Mouse (Mus musculus) midbrain, postnatal 0 days (tissue): ENCODE data around the gene Usp7. TPM values are rescaled to one million over a fixed set of nuclear protein-coding genes. Genes with fewer than 3 reads are reported as not detected.
"Not testable (repeated sequence)": the region's sequence is repeated elsewhere in the genome, so short reads cannot be mapped to it uniquely, and the experiment has no call there.

ENCODE experiments used
- ATAC-seq: fragments of 200-750 bp; cut with Nextera tagmentation; 2 replicates; pipeline ENCODE4 v1.8.0; 2017; ENCODE audit warnings: moderate number of reproducible peaks, mild to moderate bottlenecking, moderate TSS enrichment, moderate library complexity; ENCODE audit not compliant: low FRiP score
- DNase-seq: peaks from one replicate; pipeline ENCODE4 v3.0.0-alpha.2; 2015; ENCODE audit warnings: low spot score
- H3K27ac ChIP-seq: fragments of 300-500 bp; sonication (generic); 2 replicates; pipeline ENCODE4 v1.5.1; 2014; ENCODE audit warnings: low read depth, mild to moderate bottlenecking, low read length, mixed read lengths
- H3K27me3 ChIP-seq: fragments of 300-500 bp; sonication (generic); 2 replicates; pipeline ENCODE4 v1.6.1; 2014; ENCODE audit warnings: low read length, control low read depth, mixed read lengths; ENCODE audit not compliant: insufficient read depth
- H3K36me3 ChIP-seq: fragments of 300-500 bp; sonication (generic); 2 replicates; pipeline ENCODE4 v1.6.1; 2014; ENCODE audit warnings: low read length, control low read depth, mixed read lengths; ENCODE audit not compliant: insufficient read depth
- H3K4me1 ChIP-seq: fragments of 300-500 bp; sonication (generic); 2 replicates; pipeline ENCODE4 v1.6.1; 2014; ENCODE audit warnings: mild to moderate bottlenecking, control low read depth, antibody characterized with exemption, low read length, mixed read lengths; ENCODE audit not compliant: insufficient read depth
- H3K4me2 ChIP-seq: fragments of 300-500 bp; sonication (generic); 2 replicates; pipeline ENCODE4 v1.6.1; 2014; ENCODE audit warnings: low read depth, mild to moderate bottlenecking, low read length, mixed read lengths; ENCODE audit not compliant: poor library complexity, severe bottlenecking
- H3K4me3 ChIP-seq: fragments of 300-500 bp; sonication (generic); 2 replicates; pipeline ENCODE4 v1.5.1; 2014; ENCODE audit warnings: low read depth, mild to moderate bottlenecking, low read length, moderate library complexity
- H3K9ac ChIP-seq: fragments of 300-500 bp; sonication (generic); replicated peaks from 2 replicates; pipeline ENCODE4 v1.6.1; 2014; ENCODE audit warnings: mild to moderate bottlenecking, low read length, moderate library complexity, mixed read lengths; ENCODE audit not compliant: poor library complexity, severe bottlenecking
- H3K9me3 ChIP-seq: fragments of 300-500 bp; sonication (generic); 2 replicates; pipeline ENCODE4 v1.6.1; 2016; ENCODE audit warnings: low read length, control low read depth
- CTCF ChIP-seq: IDR thresholded peaks from 2 replicates; pipeline ENCODE4 v1.5.1; 2016; ENCODE audit warnings: antibody characterized with exemption, mild to moderate bottlenecking
- WGBS: fragments of 180-500 bp; shearing (Covaris S2); extraction: QIAGEN DNeasy Blood & Tissue Kit; methylation state at CpG from one replicate; pipeline ENCODE4 v1.1.7; 2014; 5-methylcytosine and 5-hydroxymethylcytosine counted together
- polyA plus RNA-seq: library from polyadenylated mRNA; unstranded; fragments of >200 nt; fragmentation: Nextera tagmentation; extraction: Ambion mirVana; gene quantifications from 2 replicates; pipeline ENCODE4 v1.2.1, GENCODE M21; 2015
- total RNA-seq: library from RNA; depleted of rRNA; stranded (reverse); fragments of >200 nt; gene quantifications from 2 replicates; pipeline ENCODE4 v1.2.3, GENCODE M21; 2014

The Usp7 gene
- total and polyA plus RNA-seq, 2 experiments from 2014 or later, result 21.8 to 116 TPM

DNA sequence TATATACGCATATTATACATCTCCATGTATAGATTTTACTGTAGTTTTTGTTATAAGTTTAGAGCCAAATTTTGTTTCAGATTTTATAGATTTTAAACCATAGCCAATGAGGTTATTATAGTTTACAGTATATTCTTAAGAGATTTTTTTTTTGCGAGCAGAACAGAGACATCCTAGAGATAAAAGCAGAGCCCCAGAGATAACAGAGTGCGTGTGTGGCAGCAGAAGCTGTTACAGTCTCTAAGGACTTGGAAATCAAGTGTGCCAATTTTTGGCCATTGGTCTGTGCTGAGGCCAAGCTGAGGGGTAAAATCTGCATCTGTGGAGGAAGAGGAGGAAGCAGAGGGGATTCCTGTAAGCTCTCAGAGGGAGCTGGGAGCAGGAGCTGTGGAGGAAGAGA, 11.9 kb downstream of the Usp7 start:
- TF ChIP-seq CTCF, result no peak
- no peak for ATAC-seq

DNA sequence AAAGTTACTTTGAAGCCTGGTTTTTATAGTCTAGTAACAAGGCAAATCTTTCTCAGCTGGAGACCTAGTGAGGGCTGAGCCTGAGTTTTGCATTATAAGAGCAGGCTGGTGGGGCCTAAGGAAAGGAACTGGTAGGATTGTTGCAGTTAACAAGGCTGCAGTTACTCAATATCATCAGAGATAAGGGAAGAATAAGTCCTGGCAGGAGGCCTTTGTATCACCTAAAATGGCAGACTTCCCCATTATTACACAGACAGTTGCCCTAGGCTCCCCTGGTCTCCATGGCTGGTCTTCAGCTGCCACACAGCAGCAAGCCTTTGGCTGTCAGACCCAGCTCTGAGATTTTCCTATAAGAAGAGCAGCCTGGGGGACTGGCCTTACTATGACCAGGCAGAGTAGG, 13.4 kb downstream of the Usp7 start:
- no peaks in the 10 kb centered on the region for H3K36me3 ChIP-seq
- no peaks in the 10 kb centered on the region for H3K9me3 ChIP-seq

More for the DNA sequence above, 11.9 kb downstream of the Usp7 start:
- Histone ChIP-seq H3K27me3 (no peaks in the 10 kb centered on the region), H3K4me1 (no peaks in the 10 kb centered on the region), H3K9ac (no peak overlapping the region), H3K36me3 (no peaks in the 10 kb centered on the region), H3K4me2 (no peak overlapping the region), H3K27ac (no peak overlapping the region), H3K9me3 (no peaks in the 10 kb centered on the region), H3K4me3 (no peak overlapping the region)
- no peak for DNase-seq
- 88% methylated on average over 3 of the region's 3 CpGs for WGBS

DNA sequence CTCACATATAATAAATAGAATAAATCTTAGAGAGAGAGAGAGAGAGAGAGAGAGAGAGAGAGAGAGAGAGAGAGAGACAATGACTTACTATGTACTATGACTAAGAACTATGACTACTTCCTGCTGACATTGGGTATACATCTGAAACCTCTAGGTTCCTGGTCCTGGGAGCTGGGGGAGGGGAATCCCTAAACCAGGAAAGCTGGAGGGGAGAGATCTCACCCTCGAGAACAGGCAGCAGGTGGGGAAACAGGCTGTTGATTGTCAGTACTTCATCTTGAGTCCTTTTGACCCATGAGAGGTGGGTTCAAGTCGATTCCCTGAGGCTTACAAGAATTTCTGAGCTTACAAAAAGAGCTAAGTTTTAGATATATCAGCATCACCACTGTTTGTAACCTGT, 14.9 kb downstream of the Usp7 start:
- no peak overlapping the region for H3K9ac ChIP-seq
- DNase-seq, result no peak
- no peaks in the 10 kb centered on the region for H3K9me3 ChIP-seq
- no peak for ATAC-seq
- 81% methylated on average over 2 of the region's 2 CpGs for WGBS
- no peak for TF ChIP-seq CTCF
- no peak overlapping the region for H3K4me3 ChIP-seq
- no peak overlapping the region for H3K27ac ChIP-seq
- no peaks in the 10 kb centered on the region for H3K27me3 ChIP-seq
- H3K4me2 ChIP-seq, result no peak overlapping the region
- H3K36me3 ChIP-seq, result no peaks in the 10 kb centered on the region
- no peaks in the 10 kb centered on the region for H3K4me1 ChIP-seq

More for the DNA sequence above, 13.4 kb downstream of the Usp7 start:
- DNase-seq, result no peak
- no peak for ATAC-seq
- no peak for TF ChIP-seq CTCF
- Histone ChIP-seq H3K9ac (no peak overlapping the region), H3K4me3 (no peak overlapping the region), H3K27me3 (no peaks in the 10 kb centered on the region), H3K27ac (no peak overlapping the region), H3K4me1 (no peaks in the 10 kb centered on the region), H3K4me2 (no peak overlapping the region)

DNA sequence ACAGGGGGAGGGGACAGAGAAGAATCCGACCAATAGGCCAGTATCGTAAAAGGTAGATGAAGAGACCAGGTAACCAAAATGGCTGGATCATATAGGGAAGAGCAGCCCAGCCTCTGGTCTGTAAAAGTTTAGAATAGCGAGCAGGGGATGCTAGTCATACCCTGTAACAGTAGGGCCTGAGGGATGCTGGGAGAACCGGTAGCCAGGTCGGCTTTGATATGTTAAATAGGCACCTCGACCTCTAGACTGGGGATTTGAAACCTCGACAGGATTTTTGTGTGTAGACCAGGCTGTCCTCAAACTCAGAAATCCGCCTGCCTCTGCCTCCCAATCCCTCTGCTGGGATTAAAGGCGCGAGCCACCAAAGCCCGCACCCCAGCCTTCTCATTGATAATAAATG, 15.5 kb downstream of the Usp7 start:
- ATAC-seq, result no peak

DNA sequence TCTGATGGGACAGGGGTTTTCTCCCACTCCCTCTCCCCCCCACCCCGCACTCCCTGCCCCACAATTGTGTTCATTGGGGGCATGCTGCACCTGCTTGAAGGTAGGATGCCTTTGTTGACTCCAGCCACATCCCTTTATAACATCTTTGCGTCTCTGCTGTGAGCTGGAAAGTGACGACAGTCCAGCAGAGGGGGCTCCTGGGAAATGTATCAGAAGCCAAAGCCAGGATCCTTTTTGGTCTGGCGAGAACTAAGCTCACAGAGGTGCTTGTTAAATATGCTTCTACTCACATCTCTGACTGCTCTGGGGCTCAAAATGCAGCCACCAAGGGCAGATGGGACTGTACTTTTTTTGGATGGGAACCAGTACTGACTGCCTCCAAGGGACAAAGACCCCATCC, 21.0 kb downstream of the Usp7 start:
- ATAC-seq, result no peak
- Histone ChIP-seq H3K27ac (no peak overlapping the region), H3K4me3 (no peak overlapping the region), H3K9me3 (no peaks in the 10 kb centered on the region), H3K36me3 (no peaks in the 10 kb centered on the region), H3K27me3 (no peaks in the 10 kb centered on the region), H3K4me2 (no peak overlapping the region), H3K4me1 (no peaks in the 10 kb centered on the region), H3K9ac (no peak overlapping the region)
- WGBS, result 50% methylated on average over 4 of the region's 4 CpGs
- TF ChIP-seq CTCF, result peak; percentile 38
- no peak for DNase-seq

More for the DNA sequence above, 15.5 kb downstream of the Usp7 start:
- Histone ChIP-seq H3K4me2 (no peak overlapping the region), H3K27ac (no peak overlapping the region), H3K4me1 (no peaks in the 10 kb centered on the region), H3K4me3 (no peak overlapping the region), H3K27me3 (no peaks in the 10 kb centered on the region), H3K9ac (no peak overlapping the region), H3K9me3 (no peaks in the 10 kb centered on the region), H3K36me3 (no peaks in the 10 kb centered on the region)
- TF ChIP-seq CTCF, result no peak
- WGBS, result 88% methylated on average over 11 of the region's 11 CpGs
- DNase-seq, result no peak

DNA sequence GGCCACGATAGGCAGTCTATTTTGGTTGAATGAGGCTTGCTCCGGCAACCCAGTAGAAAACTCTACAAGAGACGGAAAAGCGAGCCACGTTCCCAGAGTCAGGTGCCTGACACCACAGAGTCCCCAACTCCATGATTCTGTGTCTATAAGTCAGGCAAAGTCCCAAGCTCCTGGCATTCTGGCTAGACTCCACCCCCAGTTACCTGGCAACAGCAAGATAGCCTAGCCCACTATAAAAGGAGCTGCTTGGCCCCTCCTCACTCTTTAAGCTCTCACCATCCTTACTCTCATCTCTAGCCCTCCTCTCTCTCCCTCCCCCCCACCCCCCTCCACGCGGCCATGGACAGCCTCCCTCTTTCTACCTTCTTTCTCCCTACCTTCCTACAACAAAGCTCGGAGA, 21.8 kb downstream of the Usp7 start:
- WGBS, result 58% methylated on average over 8 of the region's 8 CpGs
- not testable (repeated sequence) for H3K9me3 ChIP-seq, H3K4me1 ChIP-seq, H3K4me3 ChIP-seq, H3K4me2 ChIP-seq, H3K9ac ChIP-seq, DNase-seq, ATAC-seq, H3K27ac ChIP-seq, H3K27me3 ChIP-seq, H3K36me3 ChIP-seq
